Mouse (Mus musculus) hindbrain, embryonic 13.5 days (tissue): ENCODE results near the gene Btc. TPM values are rescaled to one million over a fixed set of nuclear protein-coding genes. Genes with fewer than 3 reads are reported as not detected.

ENCODE experiments used
- ATAC-seq: fragments of 200-750 bp; cut with Nextera tagmentation; 2 replicates; pipeline ENCODE4 v1.8.0; 2017; ENCODE audit warnings: moderate TSS enrichment; ENCODE audit not compliant: low FRiP score
- H3K27ac ChIP-seq: fragments of 300-500 bp; sonication (generic); 2 replicates; pipeline ENCODE4 v1.5.1; 2015; ENCODE audit warnings: inconsistent platforms, mild to moderate bottlenecking, moderate library complexity
- H3K27me3 ChIP-seq: fragments of 300-500 bp; sonication (generic); 2 replicates; pipeline ENCODE4 v1.6.1; 2015; ENCODE audit warnings: mild to moderate bottlenecking, inconsistent platforms
- H3K36me3 ChIP-seq: fragments of 300-500 bp; sonication (generic); 2 replicates; pipeline ENCODE4 v1.6.1; 2015; ENCODE audit warnings: mild to moderate bottlenecking, inconsistent platforms
- H3K4me1 ChIP-seq: fragments of 300-500 bp; sonication (generic); replicated peaks from 2 replicates; pipeline ENCODE4 v1.6.1; 2015; ENCODE audit warnings: inconsistent platforms
- H3K4me2 ChIP-seq: fragments of 300-500 bp; sonication (generic); 2 replicates; pipeline ENCODE4 v1.6.1; 2015; ENCODE audit warnings: inconsistent platforms, mild to moderate bottlenecking, moderate library complexity
- H3K4me3 ChIP-seq: fragments of 300-500 bp; sonication (generic); 2 replicates; pipeline ENCODE4 v1.5.1; 2015; ENCODE audit warnings: mild to moderate bottlenecking, inconsistent platforms
- H3K9ac ChIP-seq: fragments of 300-500 bp; sonication (generic); 2 replicates; pipeline ENCODE4 v1.6.1; 2015; ENCODE audit warnings: mild to moderate bottlenecking, inconsistent platforms
- H3K9me3 ChIP-seq: fragments of 300-500 bp; sonication (generic); 2 replicates; pipeline ENCODE4 v1.6.1; 2016; ENCODE audit warnings: inconsistent platforms
- WGBS: fragments of 180-500 bp; shearing (Covaris S2); methylation state at CpG from one replicate; pipeline ENCODE4 v1.1.7; 2015; 5-methylcytosine and 5-hydroxymethylcytosine counted together
- polyA plus RNA-seq: library from polyadenylated mRNA; unstranded; fragments of >200 nt; fragmentation: Nextera tagmentation; extraction: Ambion mirVana; gene quantifications from 2 replicates; pipeline ENCODE4 v1.2.1, GENCODE M21; 2015

Gene Btc
- polyA plus RNA-seq, 1 experiment from 2014 or later, result not detected

DNA sequence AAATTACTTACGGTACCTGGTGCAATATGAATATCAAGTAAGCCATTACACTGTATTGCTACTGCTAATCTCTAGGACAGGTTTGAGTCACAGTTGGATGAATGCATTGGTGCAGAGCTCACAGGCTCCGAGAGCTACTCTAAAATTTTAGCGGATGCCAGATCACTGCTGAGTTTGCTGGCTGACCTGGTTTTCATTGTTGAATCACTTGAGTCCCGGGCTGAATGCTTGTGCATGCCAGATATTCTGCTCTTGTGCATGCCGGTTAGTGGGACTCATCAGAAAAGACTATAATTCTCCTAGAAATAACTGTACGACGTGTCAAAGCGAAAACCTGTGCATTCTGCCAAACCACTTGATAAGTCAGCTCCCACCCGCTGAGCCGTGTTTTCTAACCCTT, 35.9 kb downstream of the Btc start:
- Histone ChIP-seq H3K4me3 (no peak overlapping the region), H3K9ac (no peak overlapping the region), H3K27me3 (no peaks in the 10 kb centered on the region), H3K9me3 (no peaks in the 10 kb centered on the region), H3K4me1 (no peaks in the 10 kb centered on the region), H3K36me3 (no peaks in the 10 kb centered on the region), H3K4me2 (no peak overlapping the region), H3K27ac (no peak overlapping the region)
- no peak for ATAC-seq
- 86% methylated on average over 10 of the region's 10 CpGs for WGBS

- ATAC-seq, result 0 out of 2 replicates have a peak, but pooled peaks have one; percentile 17
- H3K27me3 ChIP-seq, result no peaks in the 10 kb centered on the region
Observed at GRCm38 (mm10) chr5:91363274-91363991, 39.4 kb downstream of the Btc start.

GRCm38 (mm10) chr5:91352645-91353044, 50.1 kb downstream of the Btc start:
- Histone ChIP-seq H3K9me3 (no peaks in the 10 kb centered on the region), H3K9ac (no peak overlapping the region), H3K27ac (no peak overlapping the region), H3K4me3 (no peak overlapping the region), H3K4me1 (no peaks in the 10 kb centered on the region), H3K36me3 (no peaks in the 10 kb centered on the region), H3K4me2 (no peak overlapping the region), H3K27me3 (no peaks in the 10 kb centered on the region)
- no peak for ATAC-seq
- 53% methylated on average over 5 of the region's 5 CpGs for WGBS

More at GRCm38 (mm10) chr5:91363274-91363991, 39.4 kb downstream of the Btc start:
- Histone ChIP-seq H3K4me2 (no peak overlapping the region), H3K27ac (no peak overlapping the region), H3K9ac (no peak overlapping the region), H3K9me3 (no peaks in the 10 kb centered on the region), H3K4me3 (no peak overlapping the region), H3K36me3 (no peaks in the 10 kb centered on the region), H3K4me1 (no peaks in the 10 kb centered on the region)
- 83% methylated on average over 6 of the region's 6 CpGs for WGBS

DNA sequence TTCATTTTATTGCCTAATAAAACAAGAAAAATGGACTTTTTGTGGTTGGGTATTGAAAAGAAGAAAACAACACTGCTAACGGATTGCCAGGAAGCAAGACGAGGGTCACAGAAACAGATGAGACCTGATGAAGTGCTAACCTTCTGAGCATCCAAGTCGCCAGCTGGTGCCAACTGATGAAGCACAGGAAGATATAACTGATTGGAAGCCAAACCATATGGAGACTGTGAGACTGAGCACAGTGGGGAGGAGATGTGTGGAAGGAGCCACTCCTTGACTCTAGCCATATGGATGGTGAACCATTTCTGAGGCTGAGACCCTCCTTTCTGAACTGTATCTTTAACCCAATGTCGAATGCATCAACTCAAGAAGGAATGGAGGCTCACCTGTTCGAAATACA, 57.1 kb downstream of the Btc start:
- Histone ChIP-seq H3K4me1 (no peaks in the 10 kb centered on the region), H3K9me3 (no peaks in the 10 kb centered on the region), H3K27me3 (no peaks in the 10 kb centered on the region), H3K4me3 (no peak overlapping the region), H3K27ac (no peak overlapping the region), H3K4me2 (no peak overlapping the region), H3K9ac (no peak overlapping the region), H3K36me3 (no peaks in the 10 kb centered on the region)
- no peak for ATAC-seq
- 84% methylated on average over 5 of the region's 5 CpGs for WGBS

DNA sequence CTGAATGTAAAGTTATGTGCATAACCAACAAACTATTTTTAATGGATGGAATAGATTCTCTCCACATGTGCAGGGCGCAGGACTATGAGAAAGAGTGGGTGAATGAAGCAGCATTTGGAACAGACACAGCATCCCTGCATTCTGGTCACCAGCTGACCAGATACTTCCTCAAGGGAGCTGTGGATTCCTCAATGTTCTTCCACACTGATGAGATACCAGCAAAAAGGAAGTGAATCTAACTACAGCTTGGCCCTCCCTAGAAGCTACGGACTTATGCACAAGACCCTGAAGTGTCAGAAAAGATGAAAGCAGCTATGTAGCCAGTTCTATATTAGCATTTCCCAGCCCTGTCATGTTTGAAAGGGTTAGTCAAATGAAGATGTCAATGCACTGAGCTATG, 57.7 kb downstream of the Btc start:
- Histone ChIP-seq H3K27me3 (no peaks in the 10 kb centered on the region), H3K36me3 (no peaks in the 10 kb centered on the region), H3K9me3 (no peaks in the 10 kb centered on the region), H3K4me3 (no peak overlapping the region), H3K4me1 (no peaks in the 10 kb centered on the region), H3K27ac (no peak overlapping the region), H3K4me2 (no peak overlapping the region), H3K9ac (no peak overlapping the region)
- ATAC-seq, result no peak
- WGBS, result 85% methylated on average over 2 of the region's 2 CpGs

DNA sequence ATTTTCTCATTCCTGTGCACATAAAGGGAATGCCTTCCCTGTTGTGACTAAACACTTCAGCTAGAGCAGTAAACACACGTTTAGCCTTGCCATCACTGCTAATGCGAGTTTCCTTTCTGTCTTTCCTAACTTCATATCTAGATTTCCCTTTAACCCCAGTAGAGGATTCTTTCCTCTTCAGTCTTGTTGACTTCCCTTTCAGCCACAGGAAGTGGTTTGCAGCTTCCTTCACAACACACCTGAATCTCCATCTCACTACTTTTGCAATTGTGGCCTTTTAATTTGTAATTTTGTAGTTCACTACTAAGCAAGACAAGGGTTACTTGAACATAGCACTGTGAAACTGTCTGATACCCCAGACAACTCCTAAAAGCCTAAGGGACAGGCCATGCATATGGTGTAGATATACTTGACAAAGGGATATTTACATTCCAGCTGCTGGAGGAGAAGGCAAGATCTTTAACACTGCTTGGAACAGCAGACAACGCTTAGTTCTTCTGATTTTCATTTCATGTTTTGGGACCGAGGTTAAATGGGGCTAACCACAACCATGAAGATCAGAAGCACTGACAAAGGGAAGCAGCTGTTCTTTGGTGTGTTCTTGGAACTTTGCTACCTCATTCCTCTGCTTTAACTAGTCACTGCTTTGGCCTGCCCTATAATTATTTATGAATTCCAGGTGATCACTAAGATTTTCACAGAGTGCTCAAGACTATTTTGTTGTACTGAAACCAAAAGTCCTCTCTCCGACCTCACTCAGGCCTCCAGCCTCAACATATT, 60.6 kb downstream of the Btc start:
- Histone ChIP-seq H3K4me1 (no peaks in the 10 kb centered on the region), H3K27ac (no peak overlapping the region), H3K4me2 (no peak overlapping the region), H3K27me3 (no peaks in the 10 kb centered on the region), H3K36me3 (no peaks in the 10 kb centered on the region), H3K9me3 (no peaks in the 10 kb centered on the region), H3K9ac (no peak overlapping the region), H3K4me3 (no peak overlapping the region)
- no peak for ATAC-seq
- 90% methylated on average over 5 of the region's 5 CpGs for WGBS

- Histone ChIP-seq H3K36me3 (no peaks in the 10 kb centered on the region), H3K27ac (no peak overlapping the region), H3K4me2 (no peak overlapping the region), H3K4me1 (no peaks in the 10 kb centered on the region), H3K4me3 (no peak overlapping the region), H3K27me3 (no peaks in the 10 kb centered on the region), H3K9ac (no peak overlapping the region), H3K9me3 (no peaks in the 10 kb centered on the region; the same call in 1 of the 2 replicates)
- no peak for ATAC-seq
- WGBS, result 92% methylated on average over 4 of the region's 4 CpGs
Observed at GRCm38 (mm10) chr5:91334227-91334626, 68.6 kb downstream of the Btc start.

- no peaks in the 10 kb centered on the region for H3K27me3 ChIP-seq
- no peak overlapping the region for H3K27ac ChIP-seq
- no peak overlapping the region for H3K4me3 ChIP-seq
- H3K4me2 ChIP-seq, result no peak overlapping the region
- ATAC-seq, result 0 out of 2 replicates have a peak, but pooled peaks have one; percentile 54
- 50% methylated on average over 4 of the region's 4 CpGs for WGBS
- no peaks in the 10 kb centered on the region; the same call in 1 of the 2 replicates for H3K9me3 ChIP-seq
- no peak overlapping the region for H3K9ac ChIP-seq
- H3K36me3 ChIP-seq, result no peaks in the 10 kb centered on the region
- no peaks in the 10 kb centered on the region for H3K4me1 ChIP-seq
Observed at GRCm38 (mm10) chr5:91332079-91332865, 70.5 kb downstream of the Btc start.

DNA sequence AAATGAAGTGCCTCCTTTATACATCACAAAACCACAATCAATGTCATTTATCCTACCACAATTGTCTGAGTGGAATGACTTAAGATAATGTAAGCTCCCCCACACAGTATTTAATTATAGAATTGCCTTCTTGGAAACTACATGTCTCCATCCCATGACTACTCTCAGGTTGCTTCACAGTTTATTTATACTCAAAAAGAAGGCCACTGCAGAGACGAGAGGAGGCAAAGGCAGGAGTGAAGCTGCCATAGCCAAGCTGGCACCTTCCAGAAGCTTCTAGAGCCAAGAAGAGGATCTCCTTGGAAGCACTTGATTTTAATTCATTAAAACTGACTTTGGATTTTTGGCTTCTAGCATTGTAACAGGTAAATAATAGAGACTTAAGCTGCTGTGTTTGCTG, 81.0 kb downstream of the Btc start:
- H3K9me3 ChIP-seq, result no peaks in the 10 kb centered on the region
- no peaks in the 10 kb centered on the region for H3K27me3 ChIP-seq
- no peak overlapping the region for H3K4me3 ChIP-seq
- no peaks in the 10 kb centered on the region for H3K4me1 ChIP-seq
- 79% methylated on average over 1 of the region's 1 CpGs for WGBS
- no peak overlapping the region for H3K27ac ChIP-seq
- H3K4me2 ChIP-seq, result no peak overlapping the region
- no peak for ATAC-seq
- H3K36me3 ChIP-seq, result no peaks in the 10 kb centered on the region
- H3K9ac ChIP-seq, result no peak overlapping the region

DNA sequence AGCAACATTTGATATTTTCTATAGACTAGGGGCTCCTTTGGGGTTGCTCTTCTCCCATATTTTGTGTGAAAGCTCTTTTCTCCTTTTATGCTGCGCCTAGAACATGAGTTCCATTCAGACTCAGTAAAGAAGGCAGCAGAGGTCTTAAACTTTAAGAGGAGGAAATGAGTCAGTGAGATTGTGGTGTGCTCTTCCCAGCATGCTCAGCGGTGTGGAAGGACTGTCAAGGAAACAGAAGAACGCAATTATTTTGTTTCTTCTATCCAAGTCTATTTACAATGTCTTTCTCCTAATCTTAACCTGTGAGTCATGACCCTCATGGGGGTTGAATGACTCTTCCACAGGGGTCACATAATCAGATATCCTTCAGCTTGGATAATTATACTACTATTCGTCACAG, 82.4 kb downstream of the Btc start:
- no peaks in the 10 kb centered on the region for H3K36me3 ChIP-seq
- H3K4me3 ChIP-seq, result no peak overlapping the region
- H3K27me3 ChIP-seq, result no peaks in the 10 kb centered on the region
- no peak overlapping the region for H3K27ac ChIP-seq
- H3K9ac ChIP-seq, result no peak overlapping the region
- ATAC-seq, result no peak
- no peaks in the 10 kb centered on the region for H3K9me3 ChIP-seq
- H3K4me2 ChIP-seq, result no peak overlapping the region
- WGBS, result 86% methylated on average over 4 of the region's 4 CpGs
- H3K4me1 ChIP-seq, result no peaks in the 10 kb centered on the region

- Histone ChIP-seq H3K4me1 (no peaks in the 10 kb centered on the region), H3K27me3 (no peaks in the 10 kb centered on the region), H3K9me3 (no peaks in the 10 kb centered on the region), H3K27ac (no peak overlapping the region), H3K4me3 (no peak overlapping the region), H3K9ac (no peak overlapping the region), H3K36me3 (no peaks in the 10 kb centered on the region), H3K4me2 (no peak overlapping the region)
- no peak for ATAC-seq
- whole genome bisulfite sequencing, result 84% methylated on average over 4 of the region's 4 CpGs
Observed at GRCm38 (mm10) chr5:91313971-91314370, 88.8 kb downstream of the Btc start.

DNA sequence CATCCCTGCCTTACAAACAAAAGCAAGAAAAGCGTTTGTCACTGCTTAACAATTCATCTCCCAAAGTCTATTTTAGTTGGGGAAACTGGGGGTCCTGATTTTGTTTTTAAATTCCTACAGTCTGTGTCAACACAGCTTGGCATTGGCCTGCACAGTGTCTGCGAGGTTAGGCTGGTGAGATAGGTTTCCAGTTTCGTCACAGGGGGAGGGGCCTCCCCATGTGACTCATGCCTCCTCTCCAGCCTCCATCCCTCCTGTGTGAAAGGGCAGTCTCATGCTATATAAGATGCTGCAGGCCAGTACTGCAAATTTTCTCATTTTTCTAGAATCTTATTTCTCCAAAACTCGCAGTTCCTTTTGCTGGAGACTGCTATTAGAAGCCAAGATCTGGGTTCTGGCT, 91.0 kb downstream of the Btc start:
- H3K4me3 ChIP-seq, result no peak overlapping the region
- no peaks in the 10 kb centered on the region for H3K27me3 ChIP-seq
- ATAC-seq, result no peak
- H3K9me3 ChIP-seq, result no peaks in the 10 kb centered on the region
- H3K9ac ChIP-seq, result no peak overlapping the region
- no peaks in the 10 kb centered on the region for H3K36me3 ChIP-seq
- H3K27ac ChIP-seq, result no peak overlapping the region
- 44% methylated on average over 4 of the region's 4 CpGs for WGBS
- H3K4me1 ChIP-seq, result no peaks in the 10 kb centered on the region
- H3K4me2 ChIP-seq, result no peak overlapping the region
